Mouse (Mus musculus): ENCODE data around the gene Olfr320. TPM values are rescaled to one million over a fixed set of nuclear protein-coding genes. Genes with fewer than 3 reads are reported as not detected.
A peak's percentile ranks its signal among the peaks of the same experiment; 100 is the strongest.

The Olfr320 gene
- polyA plus RNA-seq (2014; fragmentation: Nextera tagmentation; extraction: Ambion mirVana) = not detected in 2 replicates

DNA sequence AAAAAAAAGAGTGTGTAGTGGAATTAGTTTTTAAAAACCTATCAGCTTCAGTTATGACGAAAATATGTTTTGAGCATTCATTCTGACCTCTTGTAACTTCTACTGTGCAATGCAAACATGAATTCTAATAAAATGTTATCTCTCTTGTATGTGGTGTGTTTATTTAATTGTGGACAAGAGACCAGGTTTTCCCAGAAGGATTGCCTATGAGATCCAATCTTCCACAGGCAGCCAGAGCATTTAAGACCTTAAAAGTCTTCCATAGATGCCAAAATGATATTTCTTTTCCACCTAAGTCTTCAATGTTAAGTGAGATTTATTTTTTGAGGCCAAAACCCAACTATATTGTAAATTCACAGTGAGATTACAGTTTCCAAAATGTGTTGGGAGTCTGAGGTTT is at the start of gene Olfr320:
Olfr320 (plus strand) TSS at position 301 of the 400 bp plus-strand sequence.
- H3K4me1 ChIP-seq (ENCODE audit: control insufficient read depth, insufficient read depth, low read length) = no peaks in the 10 kb centered on the region
- H3K27ac ChIP-seq (replicated peaks; ENCODE audit: low read depth, low read length) = no peak within 1 kb of the TSS
- 81% methylated on average over 1 of the region's 1 CpGs for WGBS
- H3K27me3 ChIP-seq (ENCODE audit: control insufficient read depth, insufficient read depth, low read length) = no peaks in the 10 kb centered on the region
- ATAC-seq (ENCODE audit: low FRiP score, low TSS enrichment) (no peak), DNase-seq (no peak)
- H3K36me3 ChIP-seq (ENCODE audit: control insufficient read depth, insufficient read depth, low read length) = no peaks in the 10 kb centered on the region
- H3K9me3 ChIP-seq (ENCODE audit: control insufficient read depth, low read length) = no peaks in the 10 kb centered on the region
- H3K9ac ChIP-seq (replicated peaks; ENCODE audit: low read length) = no peak within 1 kb of the TSS
- no peak within 1 kb of the TSS for H3K4me2 ChIP-seq (ENCODE audit: low read length)
- no peak within 1 kb of the TSS for H3K4me3 ChIP-seq (replicated peaks; ENCODE audit: low read depth, low read length)

DNA sequence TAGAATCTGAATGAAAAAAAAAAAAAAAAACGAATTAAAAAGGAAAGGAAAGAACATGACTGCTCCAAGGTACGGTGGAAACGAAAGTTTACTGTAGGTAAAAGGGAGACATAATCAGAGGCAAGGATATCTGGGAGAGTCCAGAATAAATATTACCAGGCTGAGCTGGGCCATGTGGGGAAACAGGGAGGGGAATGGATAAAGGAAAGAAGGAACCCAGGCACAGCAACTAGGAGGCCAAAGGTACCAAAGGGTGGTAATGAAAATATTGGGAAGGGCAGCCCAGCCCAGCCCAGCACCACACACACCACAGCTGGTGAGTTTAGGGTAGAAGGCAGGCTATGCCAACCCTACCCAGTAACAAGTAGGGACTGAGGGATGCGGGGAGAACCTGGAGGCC is 46.0 kb upstream of the Olfr320 start:
- no peaks in the 10 kb centered on the region for H3K36me3 ChIP-seq (ENCODE audit: control insufficient read depth, insufficient read depth, low read length)
- H3K4me2 ChIP-seq (ENCODE audit: low read length) = no peak overlapping the region
- ATAC-seq (ENCODE audit: low FRiP score, low TSS enrichment) (no peak), DNase-seq (no peak)
- H3K4me1 ChIP-seq (ENCODE audit: control insufficient read depth, insufficient read depth, low read length) = no peaks in the 10 kb centered on the region
- no peaks in the 10 kb centered on the region for H3K27me3 ChIP-seq (ENCODE audit: control insufficient read depth, insufficient read depth, low read length)
- no peak overlapping the region for H3K27ac ChIP-seq (replicated peaks; ENCODE audit: low read depth, low read length)
- WGBS = 65% methylated on average over 4 of the region's 4 CpGs
- no peak overlapping the region for H3K4me3 ChIP-seq (replicated peaks; ENCODE audit: low read depth, low read length)
- H3K9me3 ChIP-seq (ENCODE audit: control insufficient read depth, low read length) = no peaks in the 10 kb centered on the region
- H3K9ac ChIP-seq (replicated peaks; ENCODE audit: low read length) = no peak overlapping the region

DNA sequence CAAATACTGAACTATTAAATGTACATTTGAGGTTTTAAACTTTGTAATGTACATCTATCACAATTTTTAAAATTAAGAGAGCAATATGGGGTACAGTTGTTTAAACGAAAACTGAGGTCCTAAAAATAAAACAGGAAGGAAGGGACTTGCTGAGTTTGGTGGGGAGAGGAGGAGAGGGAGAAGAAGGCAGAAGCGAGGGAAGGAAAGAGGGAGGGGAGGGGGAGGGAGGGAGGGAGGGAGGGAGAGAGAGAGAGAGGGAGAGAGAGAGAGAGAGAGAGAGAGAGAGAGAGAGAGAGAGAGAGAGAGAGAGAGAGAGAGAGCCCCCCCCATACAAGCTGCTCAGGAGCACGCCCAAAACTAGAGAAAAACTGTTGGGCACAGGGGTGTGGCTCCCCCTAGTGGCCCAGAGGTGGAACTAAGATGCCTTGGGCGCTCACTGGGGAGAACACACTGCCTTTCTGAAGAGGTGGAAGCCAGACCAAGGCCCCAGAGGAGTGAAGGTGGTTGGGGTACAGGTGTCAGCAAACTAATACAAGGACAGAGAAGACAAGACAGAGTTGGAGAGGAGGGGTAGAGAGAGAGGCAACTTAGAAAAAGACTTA is 44.4 kb upstream of the Olfr320 start:
- ATAC-seq (ENCODE audit: low FRiP score, low TSS enrichment) = no peak
- H3K4me1 ChIP-seq (ENCODE audit: control insufficient read depth, insufficient read depth, low read length) = peaks cover 7% of the 10 kb centered on the region; the same call in 1 of the 2 replicates

DNA sequence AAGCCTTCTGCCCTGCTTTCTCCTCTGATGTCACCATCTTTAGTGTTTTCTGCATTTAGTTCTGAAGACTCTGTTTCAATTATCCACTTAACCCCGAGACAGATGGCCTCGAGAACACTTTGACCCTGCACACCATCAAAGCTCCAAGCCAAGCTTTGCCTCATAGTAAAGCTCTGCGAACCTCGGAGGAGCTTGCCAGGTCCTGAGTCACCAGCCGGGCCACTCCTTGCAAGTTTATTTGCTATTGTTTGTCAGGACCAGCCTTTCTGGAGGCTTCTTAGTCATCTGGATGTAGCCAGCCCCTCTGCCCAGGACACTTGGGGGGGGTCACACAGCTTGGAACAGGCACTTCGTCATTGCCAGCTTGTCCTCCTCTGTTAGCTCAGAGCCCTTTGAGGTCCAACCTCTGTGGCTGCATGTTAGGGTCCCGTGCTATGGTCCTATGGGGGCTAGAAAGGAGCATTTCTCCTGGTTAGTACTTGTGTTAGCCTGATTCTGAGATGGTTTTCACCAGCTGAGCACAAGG is 42.7 kb upstream of the Olfr320 start:
- Histone ChIP-seq H3K4me1 (ENCODE audit: control insufficient read depth, insufficient read depth, low read length) (peaks cover 7% of the 10 kb centered on the region; the same call in 1 of the 2 replicates), H3K27ac (replicated peaks; ENCODE audit: low read depth, low read length) (no peak overlapping the region), H3K27me3 (ENCODE audit: control insufficient read depth, insufficient read depth, low read length) (peaks cover 14% of the 10 kb centered on the region; the same call in 1 of the 2 replicates), H3K4me2 (ENCODE audit: low read length) (no peak overlapping the region), H3K9ac (replicated peaks; ENCODE audit: low read length) (no peak overlapping the region), H3K4me3 (replicated peaks; ENCODE audit: low read depth, low read length) (no peak overlapping the region), H3K36me3 (ENCODE audit: control insufficient read depth, insufficient read depth, low read length) (no peaks in the 10 kb centered on the region), H3K9me3 (ENCODE audit: control insufficient read depth, low read length) (no peaks in the 10 kb centered on the region)
- no peak for DNase-seq
- WGBS = 73% methylated on average over 7 of the region's 7 CpGs
- no peak for ATAC-seq (ENCODE audit: low FRiP score, low TSS enrichment)

More for the DNA sequence above, 44.4 kb upstream of the Olfr320 start:
- no peaks in the 10 kb centered on the region for H3K9me3 ChIP-seq (ENCODE audit: control insufficient read depth, low read length)
- H3K4me2 ChIP-seq (ENCODE audit: low read length) = no peak overlapping the region
- H3K27ac ChIP-seq (replicated peaks; ENCODE audit: low read depth, low read length) = no peak overlapping the region
- H3K4me3 ChIP-seq (replicated peaks; ENCODE audit: low read depth, low read length) = no peak overlapping the region
- WGBS = 30% methylated on average over 4 of the region's 4 CpGs
- H3K27me3 ChIP-seq (ENCODE audit: control insufficient read depth, insufficient read depth, low read length) = peaks cover 7% of the 10 kb centered on the region; the same call in 1 of the 2 replicates
- peak; percentile 63 for DNase-seq
- no peaks in the 10 kb centered on the region for H3K36me3 ChIP-seq (ENCODE audit: control insufficient read depth, insufficient read depth, low read length)
- no peak overlapping the region for H3K9ac ChIP-seq (replicated peaks; ENCODE audit: low read length)

DNA sequence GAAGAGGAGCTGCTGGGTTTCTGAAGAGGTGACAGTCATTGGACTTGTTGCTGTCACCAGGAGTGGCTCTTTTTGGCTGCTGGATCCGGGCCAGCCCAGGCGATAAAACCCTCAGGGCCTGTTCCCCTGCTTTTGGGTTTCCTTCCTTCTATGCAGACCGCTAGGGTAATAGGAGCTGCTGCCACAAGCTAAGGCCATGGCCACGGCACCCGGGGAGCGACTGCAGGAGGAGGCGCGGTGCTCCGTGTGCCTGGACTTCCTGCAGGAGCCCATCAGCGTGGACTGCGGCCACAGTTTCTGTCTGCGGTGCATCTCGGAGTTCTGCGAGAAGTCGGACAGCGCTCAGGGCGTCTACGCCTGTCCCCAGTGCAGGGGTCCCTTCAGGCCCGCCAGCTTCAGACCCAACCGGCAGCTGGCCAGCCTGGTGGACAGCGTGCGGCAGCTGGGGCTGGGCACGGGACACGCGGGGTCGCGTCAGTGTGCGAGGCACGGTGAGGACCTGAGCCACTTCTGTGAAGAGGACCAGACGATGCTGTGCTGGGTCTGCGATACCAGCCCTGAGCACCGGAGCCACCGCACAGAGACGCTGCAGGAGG is 40.5 kb upstream of the Olfr320 start, which contains the start of gene Trim58:
Trim58 (plus strand) TSS at position 194 of the 596 bp plus-strand sequence.
- Histone ChIP-seq H3K27me3 (ENCODE audit: control insufficient read depth, insufficient read depth, low read length) (peaks cover 14% of the 10 kb centered on the region; the same call in 1 of the 2 replicates), H3K36me3 (ENCODE audit: control insufficient read depth, insufficient read depth, low read length) (no peaks in the 10 kb centered on the region), H3K4me3 (replicated peaks; ENCODE audit: low read depth, low read length) (peak within 1 kb of the TSS; percentile 41), H3K9me3 (ENCODE audit: control insufficient read depth, low read length) (no peaks in the 10 kb centered on the region), H3K4me2 (ENCODE audit: low read length) (peak within 1 kb of the TSS; percentile 94), H3K27ac (replicated peaks; ENCODE audit: low read depth, low read length) (no peak within 1 kb of the TSS), H3K9ac (replicated peaks; ENCODE audit: low read length) (peak within 1 kb of the TSS; percentile 54; the same call in 1 of the 2 replicates), H3K4me1 (ENCODE audit: control insufficient read depth, insufficient read depth, low read length) (peaks cover 7% of the 10 kb centered on the region; the same call in 1 of the 2 replicates)
- no peak for ATAC-seq (ENCODE audit: low FRiP score, low TSS enrichment)
- peak; percentile 45 for DNase-seq
- WGBS = 4% methylated on average over 34 of the region's 34 CpGs

DNA sequence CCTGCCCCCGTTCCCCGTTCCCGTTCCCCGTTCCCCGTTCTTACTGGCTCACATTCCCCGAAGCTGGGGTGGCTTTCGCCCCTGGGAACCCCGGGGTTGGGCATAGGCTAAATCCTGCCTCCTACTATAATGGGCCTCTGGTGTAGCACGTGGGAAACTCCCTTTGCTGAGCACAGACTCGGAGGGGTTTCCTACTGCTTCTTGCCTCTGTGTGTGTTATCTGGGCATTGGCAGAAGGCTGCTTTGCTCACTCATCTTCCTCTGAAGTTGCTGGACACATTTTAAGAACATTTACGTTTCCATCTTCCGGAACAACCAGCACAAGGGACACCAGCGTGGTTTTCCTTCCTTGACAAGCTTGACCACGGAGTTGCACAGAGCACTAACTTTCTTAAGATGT is 39.8 kb upstream of the Olfr320 start:
- Histone ChIP-seq H3K27me3 (ENCODE audit: control insufficient read depth, insufficient read depth, low read length) (peaks cover 14% of the 10 kb centered on the region; the same call in 1 of the 2 replicates), H3K4me3 (replicated peaks; ENCODE audit: low read depth, low read length) (peak overlapping the region; percentile 41), H3K4me1 (ENCODE audit: control insufficient read depth, insufficient read depth, low read length) (peaks cover 7% of the 10 kb centered on the region; the same call in 1 of the 2 replicates), H3K36me3 (ENCODE audit: control insufficient read depth, insufficient read depth, low read length) (no peaks in the 10 kb centered on the region), H3K9ac (replicated peaks; ENCODE audit: low read length) (peak overlapping the region; percentile 54; the same call in 1 of the 2 replicates), H3K27ac (replicated peaks; ENCODE audit: low read depth, low read length) (no peak overlapping the region), H3K4me2 (ENCODE audit: low read length) (peak overlapping the region; percentile 94), H3K9me3 (ENCODE audit: control insufficient read depth, low read length) (no peaks in the 10 kb centered on the region)
- peak; percentile 8 for DNase-seq
- 27% methylated on average over 14 of the region's 14 CpGs for WGBS
- ATAC-seq (ENCODE audit: low FRiP score, low TSS enrichment) = no peak

DNA sequence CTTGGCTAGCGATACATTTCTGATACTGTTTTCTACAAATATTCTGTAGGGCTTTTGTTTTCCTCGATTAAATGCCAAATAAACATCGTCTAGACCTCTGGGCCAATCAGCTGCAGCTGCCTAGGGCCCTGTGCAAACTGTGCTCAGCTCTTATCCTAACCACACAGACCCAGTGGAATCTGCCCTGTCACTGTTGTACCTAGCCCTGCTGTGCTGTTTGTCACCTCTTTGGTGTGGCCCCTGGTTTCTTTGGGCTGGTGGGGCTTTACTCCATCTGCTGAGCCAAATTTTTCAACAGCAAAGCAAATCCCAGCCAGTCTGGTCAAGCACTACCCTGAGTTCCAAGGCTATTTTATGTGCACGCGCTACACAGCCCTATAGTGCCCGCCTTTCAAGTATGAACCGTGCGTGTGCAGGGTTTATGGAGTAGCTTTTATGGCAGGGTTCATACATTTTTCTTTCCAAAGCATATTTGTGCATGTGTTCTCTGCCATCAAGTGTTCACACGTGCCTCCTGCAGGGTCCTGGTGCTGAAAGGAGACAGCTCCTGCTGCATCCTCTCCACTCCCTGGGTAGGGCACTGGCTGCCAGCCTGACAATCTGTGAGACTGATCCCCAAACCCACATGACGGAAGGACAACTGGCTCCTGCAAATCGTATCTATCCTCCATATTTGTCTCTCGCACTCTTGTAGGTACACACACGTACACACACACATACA is 39.1 kb upstream of the Olfr320 start:
- Histone ChIP-seq H3K4me1 (ENCODE audit: control insufficient read depth, insufficient read depth, low read length) (peaks cover 7% of the 10 kb centered on the region; the same call in 1 of the 2 replicates), H3K4me3 (replicated peaks; ENCODE audit: low read depth, low read length) (no peak overlapping the region)

DNA sequence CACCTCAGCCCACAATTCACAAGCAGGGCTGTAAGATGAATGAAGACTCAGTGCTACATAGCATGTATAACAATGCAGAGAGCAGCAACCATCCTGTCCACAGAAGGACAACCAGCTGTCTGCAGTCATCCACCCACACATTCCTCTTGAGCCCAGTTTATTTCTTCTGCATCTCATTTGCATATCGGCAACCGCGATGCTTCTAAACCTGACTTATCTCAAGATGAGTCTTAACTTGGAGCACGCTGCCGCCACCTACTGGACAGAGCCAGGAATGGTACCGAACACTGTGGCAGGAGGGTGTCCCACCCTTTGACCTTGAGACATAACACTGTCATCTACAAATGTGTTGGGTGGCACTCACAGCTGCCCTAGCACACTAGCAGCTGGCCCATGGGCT is 37.5 kb upstream of the Olfr320 start:
- H3K9me3 ChIP-seq (ENCODE audit: control insufficient read depth, low read length) = no peaks in the 10 kb centered on the region
- DNase-seq = peak; percentile 41
- 38% methylated on average over 6 of the region's 6 CpGs for WGBS

More for the DNA sequence above, 39.1 kb upstream of the Olfr320 start:
- no peak for DNase-seq
- H3K9me3 ChIP-seq (ENCODE audit: control insufficient read depth, low read length) = no peaks in the 10 kb centered on the region
- no peak overlapping the region for H3K9ac ChIP-seq (replicated peaks; ENCODE audit: low read length)
- ATAC-seq (ENCODE audit: low FRiP score, low TSS enrichment) = no peak
- no peak overlapping the region for H3K4me2 ChIP-seq (ENCODE audit: low read length)
- H3K36me3 ChIP-seq (ENCODE audit: control insufficient read depth, insufficient read depth, low read length) = no peaks in the 10 kb centered on the region
- H3K27me3 ChIP-seq (ENCODE audit: control insufficient read depth, insufficient read depth, low read length) = peaks cover 14% of the 10 kb centered on the region; the same call in 1 of the 2 replicates
- no peak overlapping the region for H3K27ac ChIP-seq (replicated peaks; ENCODE audit: low read depth, low read length)
- WGBS = 86% methylated on average over 13 of the region's 13 CpGs

More for the DNA sequence above, 37.5 kb upstream of the Olfr320 start:
- H3K4me1 ChIP-seq (ENCODE audit: control insufficient read depth, insufficient read depth, low read length) = peaks cover 7% of the 10 kb centered on the region; the same call in 1 of the 2 replicates
- no peak overlapping the region for H3K9ac ChIP-seq (replicated peaks; ENCODE audit: low read length)
- H3K36me3 ChIP-seq (ENCODE audit: control insufficient read depth, insufficient read depth, low read length) = no peaks in the 10 kb centered on the region
- H3K27me3 ChIP-seq (ENCODE audit: control insufficient read depth, insufficient read depth, low read length) = peaks cover 14% of the 10 kb centered on the region; the same call in 1 of the 2 replicates
- no peak overlapping the region for H3K4me2 ChIP-seq (ENCODE audit: low read length)
- H3K4me3 ChIP-seq (replicated peaks; ENCODE audit: low read depth, low read length) = no peak overlapping the region
- no peak for ATAC-seq (ENCODE audit: low FRiP score, low TSS enrichment)
- H3K27ac ChIP-seq (replicated peaks; ENCODE audit: low read depth, low read length) = no peak overlapping the region

All from midbrain, embryonic 14.5 days (tissue).